Mouse (Mus musculus) stomach, postnatal 0 days (tissue): Measurements from ENCODE around the gene Med17. TPM values are rescaled to one million over a fixed set of nuclear protein-coding genes. Genes with fewer than 3 reads are reported as not detected.

Experiments
- ATAC-seq: fragments of 200-750 bp; cut with Nextera tagmentation; 2 replicates; pipeline ENCODE4 v1.8.0; 2017; ENCODE audit not compliant: low FRiP score, low TSS enrichment
- DNase-seq: peaks from one replicate; pipeline ENCODE4 v3.0.0-alpha.2; 2016; ENCODE audit warnings: low spot score
- H3K27ac ChIP-seq: fragments of 300-500 bp; sonication (generic); replicated peaks from 2 replicates; pipeline ENCODE4 v1.5.1; 2014; ENCODE audit warnings: mild to moderate bottlenecking, control low read depth
- H3K27me3 ChIP-seq: fragments of 300-500 bp; sonication (generic); 2 replicates; pipeline ENCODE4 v1.6.1; 2014; ENCODE audit warnings: low read length; ENCODE audit not compliant: control insufficient read depth, insufficient read depth
- H3K36me3 ChIP-seq: fragments of 300-500 bp; sonication (generic); 2 replicates; pipeline ENCODE4 v1.6.1; 2014; ENCODE audit warnings: low read length, mixed read lengths; ENCODE audit not compliant: control insufficient read depth, insufficient read depth
- H3K4me1 ChIP-seq: fragments of 300-500 bp; sonication (generic); replicated peaks from 2 replicates; pipeline ENCODE4 v1.6.1; 2014; ENCODE audit warnings: antibody characterized with exemption; ENCODE audit not compliant: control insufficient read depth, insufficient read depth
- H3K4me2 ChIP-seq: fragments of 300-500 bp; sonication (generic); replicated peaks from 2 replicates; pipeline ENCODE4 v1.6.1; 2014; ENCODE audit warnings: low read depth, mild to moderate bottlenecking, control low read depth, moderate library complexity
- H3K4me3 ChIP-seq: fragments of 300-500 bp; sonication (generic); 2 replicates; pipeline ENCODE4 v1.5.1; 2014; ENCODE audit warnings: low read depth, low read length, control low read depth
- H3K9ac ChIP-seq: fragments of 300-500 bp; sonication (generic); 2 replicates; pipeline ENCODE4 v1.6.1; 2014; ENCODE audit warnings: mild to moderate bottlenecking, low read length, control low read depth, mixed read lengths
- H3K9me3 ChIP-seq: fragments of 300-500 bp; sonication (generic); 2 replicates; pipeline ENCODE4 v1.6.1; 2016; ENCODE audit warnings: low read length; ENCODE audit not compliant: control insufficient read depth
- CTCF ChIP-seq: IDR thresholded peaks from 2 replicates; pipeline ENCODE4 v1.5.1; 2016; ENCODE audit warnings: antibody characterized with exemption, low read depth, mild to moderate bottlenecking, moderate library complexity
- EP300 ChIP-seq: optimal IDR thresholded peaks from 2 replicates; pipeline ENCODE3; 2016; ENCODE audit warnings: antibody characterized with exemption
- WGBS: fragments of 180-500 bp; shearing (Covaris S2); extraction: QIAGEN DNeasy Blood & Tissue Kit; methylation state at CpG from one replicate; pipeline ENCODE4 v1.1.7; 2014; 5-methylcytosine and 5-hydroxymethylcytosine counted together
- polyA plus RNA-seq: library from polyadenylated mRNA; unstranded; fragments of >200 nt; fragmentation: Nextera tagmentation; extraction: Ambion mirVana; gene quantifications from 2 replicates; pipeline ENCODE4 v1.2.1, GENCODE M21; 2015

Med17 gene
- polyA plus RNA-seq, 1 experiment from 2014 or later, result 20.0 TPM

DNA sequence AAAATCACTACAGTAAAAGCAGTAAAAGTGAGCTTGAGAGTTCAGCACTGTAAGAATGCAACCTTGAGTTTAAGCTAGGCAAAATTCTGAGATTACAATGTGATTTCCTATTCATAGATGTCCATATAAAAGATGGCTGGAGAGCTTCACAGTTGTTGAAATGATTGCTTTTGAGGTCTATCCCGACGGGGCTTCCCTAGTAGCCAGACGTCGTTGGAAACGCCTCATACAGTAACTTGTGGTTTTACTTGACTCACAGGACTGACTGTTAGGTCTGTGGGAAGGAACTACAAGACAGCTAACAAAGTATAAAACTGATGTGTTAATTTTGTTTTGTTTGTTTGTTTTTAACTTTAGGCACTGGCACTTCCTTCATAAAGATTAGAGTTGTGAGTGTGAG is 33.9 kb upstream of the Med17 start:
- Histone ChIP-seq H3K4me3 (no peak overlapping the region), H3K9ac (no peak overlapping the region), H3K4me1 (0 out of 2 replicates have a peak, but pooled peaks cover 3% of the 10 kb centered on the region), H3K27me3 (no peaks in the 10 kb centered on the region), H3K36me3 (peaks cover 26% of the 10 kb centered on the region), H3K27ac (no peak overlapping the region), H3K9me3 (no peaks in the 10 kb centered on the region), H3K4me2 (no peak overlapping the region)
- ATAC-seq, result no peak
- no peak for DNase-seq
- no peak for TF ChIP-seq CTCF
- TF ChIP-seq EP300, result no peak
- 89% methylated on average over 5 of the region's 5 CpGs for WGBS

DNA sequence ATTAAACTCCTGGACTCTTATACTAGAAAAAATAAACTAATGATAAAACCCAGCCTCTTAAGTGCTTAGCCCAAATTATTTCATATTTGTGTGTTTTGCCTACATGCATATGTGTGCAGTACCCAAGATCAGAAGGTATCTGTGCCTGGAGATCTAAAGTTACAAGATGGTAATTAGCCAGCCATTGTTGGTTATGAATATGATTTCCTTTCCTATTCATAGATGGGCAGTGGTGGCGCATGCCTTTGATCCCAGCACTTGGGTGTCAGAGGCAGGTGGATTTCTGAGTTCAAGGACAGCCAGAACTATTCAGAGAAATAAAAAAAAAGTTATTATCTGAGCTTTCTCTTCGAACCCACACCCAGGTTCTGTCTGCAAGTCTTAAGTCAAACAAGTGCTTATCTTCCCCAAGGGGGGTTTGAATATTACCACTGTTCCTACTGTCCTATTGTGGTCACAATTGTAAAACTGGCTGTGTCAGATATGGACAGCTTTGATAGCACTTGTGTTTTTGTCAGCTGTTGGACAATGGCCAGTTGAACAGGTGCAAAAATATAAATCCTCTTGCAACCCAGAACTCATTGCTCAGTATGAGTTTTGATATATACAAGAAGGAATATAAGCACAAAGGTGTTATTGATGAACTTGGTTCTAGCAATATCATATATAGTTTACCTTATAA is 32.5 kb upstream of the Med17 start:
- H3K9ac ChIP-seq, result no peak overlapping the region
- ATAC-seq (no peak), DNase-seq (no peak)
- no peak overlapping the region for H3K4me2 ChIP-seq
- no peaks in the 10 kb centered on the region for H3K27me3 ChIP-seq
- peaks cover 26% of the 10 kb centered on the region for H3K36me3 ChIP-seq
- H3K27ac ChIP-seq, result no peak overlapping the region
- H3K4me3 ChIP-seq, result no peak overlapping the region
- no peak for TF ChIP-seq CTCF
- no peak for TF ChIP-seq EP300
- 0 out of 2 replicates have a peak, but pooled peaks cover 3% of the 10 kb centered on the region for H3K4me1 ChIP-seq
- no peaks in the 10 kb centered on the region for H3K9me3 ChIP-seq
- WGBS, result 91% methylated on average over 2 of the region's 2 CpGs

DNA sequence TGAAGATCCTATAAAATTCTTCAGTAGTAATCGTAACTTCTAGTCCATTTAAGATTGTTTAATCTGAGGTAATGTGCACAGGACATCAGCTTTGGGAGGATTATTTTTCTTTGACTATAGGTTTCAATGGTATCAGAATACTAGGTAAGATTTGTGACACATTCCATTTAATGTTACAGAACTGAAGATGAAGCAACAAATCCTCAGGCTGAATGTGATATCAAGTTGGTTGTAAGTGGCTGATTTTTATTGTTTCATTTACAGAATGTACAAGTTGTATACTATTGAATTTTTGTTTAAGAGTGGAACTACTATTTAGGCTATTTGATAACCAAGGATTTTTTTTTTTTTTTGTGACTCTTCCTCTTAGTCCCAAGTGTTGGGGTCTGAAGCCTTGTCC is 30.4 kb upstream of the Med17 start:
- H3K27me3 ChIP-seq, result no peaks in the 10 kb centered on the region
- H3K4me3 ChIP-seq, result no peak overlapping the region
- ATAC-seq (no peak), DNase-seq (no peak)
- H3K9ac ChIP-seq, result no peak overlapping the region
- peaks cover 23% of the 10 kb centered on the region for H3K36me3 ChIP-seq
- H3K9me3 ChIP-seq, result no peaks in the 10 kb centered on the region
- TF ChIP-seq EP300 (no peak), CTCF (no peak)
- H3K4me1 ChIP-seq, result 0 out of 2 replicates have a peak, but pooled peaks cover 3% of the 10 kb centered on the region
- H3K4me2 ChIP-seq, result no peak overlapping the region
- no peak overlapping the region for H3K27ac ChIP-seq
- 78% methylated on average over 1 of the region's 1 CpGs for WGBS

DNA sequence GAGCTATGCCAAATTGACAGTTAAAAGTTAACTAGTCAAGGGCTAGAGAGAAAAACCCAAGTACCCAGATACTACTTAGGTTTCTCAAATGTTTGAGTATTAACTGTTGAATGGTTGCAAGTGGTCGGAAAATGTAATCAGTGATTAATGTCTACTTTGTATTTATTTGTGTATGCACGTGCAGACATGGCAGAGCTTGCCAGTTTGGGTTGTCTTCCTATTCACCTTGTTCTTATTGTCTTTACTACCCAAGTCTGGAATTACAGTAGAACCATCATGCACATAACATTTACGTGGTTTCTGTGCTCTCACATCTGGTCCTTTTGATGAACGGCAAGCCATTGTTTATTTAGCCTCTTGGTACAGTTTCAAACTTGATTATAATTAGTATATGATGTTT is 29.7 kb upstream of the Med17 start:
- Histone ChIP-seq H3K4me3 (no peak overlapping the region), H3K9me3 (no peaks in the 10 kb centered on the region), H3K4me2 (no peak overlapping the region), H3K4me1 (0 out of 2 replicates have a peak, but pooled peaks cover 3% of the 10 kb centered on the region), H3K27ac (no peak overlapping the region), H3K36me3 (peaks cover 19% of the 10 kb centered on the region), H3K9ac (no peak overlapping the region), H3K27me3 (no peaks in the 10 kb centered on the region)
- WGBS, result 26% methylated on average over 4 of the region's 4 CpGs
- ATAC-seq (no peak), DNase-seq (no peak)
- TF ChIP-seq EP300 (no peak), CTCF (no peak)

DNA sequence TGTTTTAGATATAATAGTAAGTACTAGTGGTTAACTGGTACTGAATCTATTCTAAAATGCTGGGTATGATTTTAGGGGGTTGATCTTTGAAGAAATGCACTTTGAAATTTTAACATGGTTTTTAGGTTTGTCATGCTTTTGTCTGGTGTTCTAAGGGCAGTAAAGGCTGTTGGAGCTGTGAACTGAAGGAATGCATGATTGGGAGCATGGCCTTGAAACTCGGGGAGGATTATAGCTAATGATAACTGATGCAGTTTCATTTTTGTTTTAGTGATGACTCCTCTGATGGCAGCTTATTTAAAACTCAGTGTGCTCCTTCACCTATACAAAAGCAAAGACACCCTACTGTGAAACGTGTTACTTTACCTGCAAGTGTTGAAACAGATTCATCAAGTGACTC is 28.5 kb upstream of the Med17 start:
- H3K36me3 ChIP-seq, result peaks cover 19% of the 10 kb centered on the region
- no peaks in the 10 kb centered on the region for H3K9me3 ChIP-seq
- H3K27me3 ChIP-seq, result no peaks in the 10 kb centered on the region
- H3K4me1 ChIP-seq, result 0 out of 2 replicates have a peak, but pooled peaks cover 3% of the 10 kb centered on the region
- 36% methylated on average over 2 of the region's 2 CpGs for WGBS
- DNase-seq, result no peak
- H3K9ac ChIP-seq, result no peak overlapping the region
- no peak for TF ChIP-seq CTCF
- TF ChIP-seq EP300, result no peak
- H3K27ac ChIP-seq, result no peak overlapping the region
- no peak overlapping the region for H3K4me2 ChIP-seq
- no peak for ATAC-seq
- no peak overlapping the region for H3K4me3 ChIP-seq

DNA sequence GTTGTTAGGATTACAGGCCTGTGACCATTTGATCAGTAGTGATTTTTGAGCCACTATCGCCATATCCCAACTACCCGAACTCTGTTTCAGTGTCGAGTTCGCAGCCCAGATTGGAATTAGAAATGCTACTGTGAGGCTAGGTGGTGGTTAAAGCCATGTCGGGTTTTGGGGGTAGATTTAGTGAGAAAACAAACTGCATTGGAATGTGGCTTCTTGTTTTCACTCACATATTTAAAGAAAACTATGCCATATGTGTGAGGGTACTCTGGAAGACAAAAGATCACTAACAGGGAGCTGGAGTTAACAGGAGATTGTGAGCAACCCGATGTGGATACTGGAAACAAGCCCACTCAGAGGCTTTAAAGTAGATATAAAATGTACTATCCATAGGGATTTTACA is 27.5 kb upstream of the Med17 start:
- Histone ChIP-seq H3K4me3 (peak overlapping the region; percentile 86), H3K4me2 (peak overlapping the region; percentile 76), H3K36me3 (peaks cover 14% of the 10 kb centered on the region), H3K27ac (no peak overlapping the region), H3K9ac (peak overlapping the region; percentile 98), H3K27me3 (no peaks in the 10 kb centered on the region), H3K4me1 (0 out of 2 replicates have a peak, but pooled peaks cover 3% of the 10 kb centered on the region), H3K9me3 (no peaks in the 10 kb centered on the region)
- DNase-seq (no peak), ATAC-seq (no peak)
- 5% methylated on average over 6 of the region's 6 CpGs for WGBS
- TF ChIP-seq CTCF, result no peak
- no peak for TF ChIP-seq EP300
